Mouse (Mus musculus) lung, postnatal 0 days (tissue): ENCODE results near the gene Prp2. TPM values are rescaled to one million over a fixed set of nuclear protein-coding genes. Genes with fewer than 3 reads are reported as not detected.
"Not testable (repeated sequence)": the region's sequence is repeated elsewhere in the genome, so short reads cannot be mapped to it uniquely, and the experiment has no call there.

Source experiments
- ATAC-seq: fragments of 200-750 bp; cut with Nextera tagmentation; 2 replicates; pipeline ENCODE4 v1.8.0; 2017; ENCODE audit warnings: moderate library complexity
- DNase-seq: peaks from one replicate; pipeline ENCODE4 v3.0.0-alpha.2; 2016; ENCODE audit warnings: low spot score
- H3K27ac ChIP-seq: fragments of 300-500 bp; sonication (generic); 2 replicates; pipeline ENCODE4 v1.5.1; 2014; ENCODE audit warnings: antibody characterized with exemption, mild to moderate bottlenecking, low read length, mixed read lengths
- H3K27me3 ChIP-seq: fragments of 300-500 bp; sonication (generic); replicated peaks from 2 replicates; pipeline ENCODE4 v1.6.1; 2014; ENCODE audit warnings: low read length, mixed read lengths; ENCODE audit not compliant: insufficient read depth
- H3K36me3 ChIP-seq: fragments of 300-500 bp; sonication (generic); 2 replicates; pipeline ENCODE4 v1.6.1; 2014; ENCODE audit warnings: low read length, mixed read lengths; ENCODE audit not compliant: insufficient read depth
- H3K4me1 ChIP-seq: fragments of 300-500 bp; sonication (generic); 2 replicates; pipeline ENCODE4 v1.6.1; 2014; ENCODE audit warnings: antibody characterized with exemption, low read depth, low read length, mixed read lengths; ENCODE audit not compliant: insufficient read depth
- H3K4me2 ChIP-seq: fragments of 300-500 bp; sonication (generic); replicated peaks from 2 replicates; pipeline ENCODE4 v1.6.1; 2014; ENCODE audit warnings: low read depth, mild to moderate bottlenecking, low read length, moderate library complexity, mixed read lengths
- H3K4me3 ChIP-seq: fragments of 300-500 bp; sonication (generic); 2 replicates; pipeline ENCODE4 v1.5.1; 2014; ENCODE audit warnings: low read depth, low read length
- H3K9ac ChIP-seq: fragments of 300-500 bp; sonication (generic); replicated peaks from 2 replicates; pipeline ENCODE4 v1.6.1; 2014; ENCODE audit warnings: low read depth, mild to moderate bottlenecking
- H3K9me3 ChIP-seq: fragments of 300-500 bp; sonication (generic); 2 replicates; pipeline ENCODE4 v1.6.1; 2016; ENCODE audit warnings: low read length, mixed read lengths
- CTCF ChIP-seq: IDR thresholded peaks from 2 replicates; pipeline ENCODE4 v1.5.1; 2016; ENCODE audit warnings: antibody characterized with exemption, mild to moderate bottlenecking
- EP300 ChIP-seq: IDR thresholded peaks from 2 replicates; pipeline ENCODE4 v1.6.1; 2016; ENCODE audit warnings: antibody characterized with exemption, mild to moderate bottlenecking, control low read depth
- WGBS: fragments of 180-500 bp; shearing (Covaris S2); extraction: QIAGEN DNeasy Blood & Tissue Kit; methylation state at CpG from one replicate; pipeline ENCODE4 v1.1.7; 2014; 5-methylcytosine and 5-hydroxymethylcytosine counted together
- polyA plus RNA-seq: library from polyadenylated mRNA; unstranded; fragments of >200 nt; fragmentation: Nextera tagmentation; extraction: Ambion mirVana; gene quantifications from 2 replicates; pipeline ENCODE4 v1.2.1, GENCODE M21; 2015

Prp2 gene
- not detected in 2 replicates for polyA plus RNA-seq

GRCm38 (mm10) chr6:132595613-132596012, at the start of gene Prp2:
TSS of gene Prp2 (plus strand) at chr6:132595913.
- DNase-seq, H3K27ac ChIP-seq, H3K4me1 ChIP-seq, H3K9me3 ChIP-seq, H3K9ac ChIP-seq, H3K4me2 ChIP-seq, H3K27me3 ChIP-seq, H3K4me3 ChIP-seq, H3K36me3 ChIP-seq, ATAC-seq: not testable (repeated sequence)
- WGBS = 59% methylated on average over 2 of the region's 2 CpGs

- not testable (repeated sequence) for H3K9me3 ChIP-seq, H3K4me1 ChIP-seq, H3K27me3 ChIP-seq, H3K4me3 ChIP-seq, ATAC-seq, DNase-seq, H3K36me3 ChIP-seq, H3K9ac ChIP-seq, H3K27ac ChIP-seq, H3K4me2 ChIP-seq
- 65% methylated on average over 1 of the region's 1 CpGs for WGBS
Measured at GRCm38 (mm10) chr6:132569509-132569908, 26.2 kb upstream of the Prp2 start, which contains the start of gene Prh1. TSS of gene Prh1 (plus strand) at chr6:132569809.

- H3K36me3 ChIP-seq = no peaks in the 10 kb centered on the region
- no peaks in the 10 kb centered on the region for H3K4me1 ChIP-seq
- ATAC-seq (no peak), DNase-seq (peak; percentile 9)
- H3K9me3 ChIP-seq = no peaks in the 10 kb centered on the region
- H3K27ac ChIP-seq = no peak overlapping the region
- no peak overlapping the region for H3K4me3 ChIP-seq
- H3K27me3 ChIP-seq = no peaks in the 10 kb centered on the region
- no peak overlapping the region for H3K4me2 ChIP-seq
- H3K9ac ChIP-seq = no peak overlapping the region
- TF ChIP-seq EP300 (no peak), CTCF (peak; percentile 46)
Measured at GRCm38 (mm10) chr6:132649399-132649798, 53.7 kb downstream of the Prp2 start.

Other genes with a start within 250 kb of the Prp2 start
- not detected in 2 replicates for gene Gm8882, start 231.8 kb upstream of the Prp2 start, polyA plus RNA-seq
- not detected in 2 replicates for gene Prh1, start 26.1 kb upstream of the Prp2 start, polyA plus RNA-seq
- not detected in 2 replicates for gene A630073D07Rik, start 55.6 kb downstream of the Prp2 start, polyA plus RNA-seq
- gene Tas2r120, start 61.0 kb downstream of the Prp2 start, polyA plus RNA-seq = not detected in 2 replicates
- not detected in 2 replicates for gene Tas2r121, start 105.1 kb downstream of the Prp2 start, polyA plus RNA-seq
- gene Tas2r122, start 116.0 kb downstream of the Prp2 start, polyA plus RNA-seq = not detected in 2 replicates
- gene Tas2r115, start 142.1 kb downstream of the Prp2 start, polyA plus RNA-seq = not detected in 2 replicates
- gene Tas2r124, start 158.8 kb downstream of the Prp2 start, polyA plus RNA-seq = not detected in 2 replicates
- gene Tas2r102, start 166.2 kb downstream of the Prp2 start, polyA plus RNA-seq = not detected in 2 replicates
- gene Tas2r136, start 182.2 kb downstream of the Prp2 start, polyA plus RNA-seq = not detected in 2 replicates
- gene Tas2r117, start 206.9 kb downstream of the Prp2 start, polyA plus RNA-seq = not detected in 2 replicates